Mouse (Mus musculus): ENCODE results near the gene Uap1l1.

Uap1l1 gene

DNA sequence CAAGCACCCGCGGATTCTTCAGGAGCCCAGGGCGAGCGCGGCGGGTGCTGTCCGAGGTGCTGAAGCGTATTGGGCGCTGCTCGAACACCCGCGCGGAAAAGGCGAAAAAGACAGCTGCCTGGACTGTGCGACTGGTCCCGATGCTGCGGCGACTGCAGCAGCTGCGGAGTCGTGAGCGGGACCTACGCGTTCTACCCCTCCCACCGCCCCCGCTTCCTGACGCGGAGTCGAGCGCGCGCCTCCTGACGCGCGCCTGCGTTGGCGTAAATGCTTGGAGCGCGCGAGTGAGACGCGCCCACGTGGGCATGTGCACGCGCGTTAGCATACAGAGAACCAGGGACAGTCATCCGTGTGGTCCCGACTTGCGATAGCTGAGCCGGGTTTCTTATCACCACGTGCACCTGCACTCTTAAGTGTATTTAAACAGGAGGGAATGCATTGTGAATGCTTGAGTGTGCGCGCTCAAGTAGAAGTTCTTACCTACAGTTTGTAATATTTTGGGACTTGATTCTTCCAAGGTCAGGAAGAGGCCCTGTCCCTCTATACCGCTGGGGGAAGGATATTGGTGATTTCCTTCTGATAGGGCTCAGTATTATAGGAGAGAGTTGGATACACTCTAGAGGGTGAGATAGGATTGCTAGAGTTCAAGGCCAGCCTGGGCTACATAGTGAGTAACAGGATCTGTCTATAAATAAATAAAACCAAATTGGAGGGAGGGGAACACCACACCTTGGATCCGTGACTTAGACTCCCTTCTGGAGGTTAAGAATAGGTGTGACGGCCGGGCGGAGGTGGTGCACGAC is 46.3 kb downstream of the Uap1l1 start, which contains the start of gene Grin1:
TSS of gene Grin1 (minus strand) at position 217 of the 803 bp plus-strand sequence.
- in situ Hi-C loops (cut with MboI; ENCODE audit: low sequenced_read_pairs) = no loop called here

DNA sequence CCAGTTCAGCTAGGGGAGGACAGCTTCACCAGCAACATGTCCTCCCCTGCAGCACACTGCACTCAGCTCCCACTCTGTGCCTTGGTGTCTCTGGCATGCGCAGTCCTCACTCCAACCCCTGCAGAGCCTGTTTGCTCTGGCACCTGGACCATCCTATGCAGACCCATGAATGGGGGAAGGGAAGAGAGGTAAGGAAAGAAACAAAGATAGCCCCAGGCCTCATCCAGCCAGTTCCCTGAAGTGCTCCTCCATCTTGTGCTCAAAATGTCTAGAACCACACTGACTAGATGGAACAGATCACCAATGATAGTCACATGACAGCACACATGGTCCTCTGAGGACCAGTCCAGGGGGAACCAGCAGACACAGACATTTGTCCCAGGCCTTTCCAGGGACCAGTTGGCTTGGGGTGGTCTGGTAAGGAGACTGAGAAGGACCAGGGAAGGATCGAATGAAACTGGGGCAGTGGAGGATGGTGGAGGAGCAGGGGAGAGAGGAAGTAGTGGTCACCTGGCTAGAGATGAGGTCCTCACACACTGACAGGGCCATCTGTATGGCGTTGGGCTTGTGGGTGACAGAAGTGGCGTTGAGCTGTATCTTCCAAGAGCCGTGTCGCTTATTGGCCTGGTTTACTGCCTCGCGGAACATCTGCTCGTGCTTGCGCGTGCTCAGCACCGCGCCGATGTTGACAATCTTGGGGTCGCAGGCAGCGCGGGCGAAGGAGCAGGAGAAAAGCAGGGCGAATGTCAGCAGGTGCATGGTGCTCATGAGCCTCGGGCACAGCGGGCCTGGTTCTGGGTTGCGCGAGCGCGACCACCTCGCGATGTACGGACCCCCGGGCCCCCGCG is 47.1 kb downstream of the Uap1l1 start:
- in situ Hi-C loops (cut with MboI; ENCODE audit: low sequenced_read_pairs) = no loop called here

DNA sequence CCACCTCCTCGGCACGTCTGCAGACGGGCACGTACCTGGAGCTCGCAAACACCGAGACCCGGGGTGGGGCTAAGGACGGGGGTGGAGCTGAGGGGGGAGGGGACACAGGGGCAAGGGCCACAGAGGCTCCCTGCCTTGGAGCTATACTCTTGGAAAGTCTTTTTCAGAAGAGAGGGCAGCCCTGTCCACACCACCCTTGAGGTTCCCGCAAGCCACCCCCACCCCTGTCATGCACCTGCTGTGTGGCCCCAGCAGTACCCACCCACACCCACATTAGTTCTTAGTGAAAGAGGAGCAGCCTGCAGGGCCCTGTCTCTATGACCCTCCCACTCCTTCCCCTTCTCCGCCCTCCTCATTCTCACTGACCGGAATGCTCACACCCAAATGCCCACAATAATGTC is 54.0 kb downstream of the Uap1l1 start:
- in situ Hi-C loops (cut with MboI; ENCODE audit: low sequenced_read_pairs) = no loop called here

DNA sequence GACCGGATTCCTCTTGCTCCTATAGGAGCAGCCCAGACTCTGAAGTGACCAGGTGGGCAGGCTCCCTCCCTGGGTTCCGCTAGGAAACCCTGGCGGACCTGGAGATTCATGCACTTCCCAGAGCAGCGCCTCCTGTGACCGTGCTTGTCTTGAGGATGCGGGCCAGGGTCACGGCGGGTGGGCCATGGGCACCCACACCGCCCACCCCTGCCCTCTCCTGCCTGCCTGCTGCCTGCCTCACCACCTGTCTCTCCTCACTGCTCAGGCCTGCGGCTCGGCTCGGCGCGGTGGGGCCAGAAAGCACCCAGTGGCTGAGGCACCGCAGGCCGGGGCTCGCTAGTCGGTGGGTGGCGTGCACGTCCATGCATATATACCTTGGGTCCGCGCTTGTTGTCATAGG is 54.5 kb downstream of the Uap1l1 start:
- in situ Hi-C loops (cut with MboI; ENCODE audit: low sequenced_read_pairs) = no loop called here

DNA sequence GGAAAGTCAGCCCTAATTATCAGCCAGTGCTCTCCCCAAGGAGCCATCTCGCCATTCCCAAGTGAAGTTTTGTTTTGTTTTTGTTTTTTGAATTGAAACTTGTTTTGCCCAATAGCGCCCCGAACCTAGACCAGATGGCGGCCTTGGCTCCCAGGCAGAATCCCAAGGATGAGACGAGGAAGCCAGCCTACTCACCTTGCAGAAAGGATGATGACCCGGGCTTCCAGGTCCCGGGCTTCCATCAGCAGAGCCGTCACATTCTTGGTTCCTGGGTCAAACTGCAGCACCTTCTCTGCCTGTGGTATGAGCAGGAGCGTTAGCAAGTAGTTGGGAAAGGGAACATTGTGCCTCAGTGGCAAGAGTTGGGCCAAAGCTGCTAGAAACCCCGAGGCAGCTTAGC is 55.3 kb downstream of the Uap1l1 start:
- in situ Hi-C loops (cut with MboI; ENCODE audit: low sequenced_read_pairs) = no loop called here
